Mouse (Mus musculus) left cerebral cortex, postnatal 36 days (tissue): ENCODE data around the gene Il1f5. TPM values are rescaled to one million over a fixed set of nuclear protein-coding genes. Genes with fewer than 3 reads are reported as not detected.

ENCODE experiments used
- DNase-seq, 2 experiments: peaks; one replicate each; pipeline ENCODE4 v3.0.0; 2021 to 2022; ENCODE audit warnings: low spot score in 2 of 2, mixed read lengths in 1 of 2
- intact Hi-C: fragments of 180-260 bp; cut with DNase I; formaldehyde crosslinking; loops from one replicate; pipeline ENCODE4 v1.15.1; 2025
- total RNA-seq, 2 experiments: library from RNA; stranded (reverse); gene quantifications; 2 replicates each; pipeline ENCODE4 v1.2.3; 2021

The Il1f5 gene
- total RNA-seq, result under 1 TPM in 1 of 2 experiments, not detected in 1; 0.44 TPM

DNA sequence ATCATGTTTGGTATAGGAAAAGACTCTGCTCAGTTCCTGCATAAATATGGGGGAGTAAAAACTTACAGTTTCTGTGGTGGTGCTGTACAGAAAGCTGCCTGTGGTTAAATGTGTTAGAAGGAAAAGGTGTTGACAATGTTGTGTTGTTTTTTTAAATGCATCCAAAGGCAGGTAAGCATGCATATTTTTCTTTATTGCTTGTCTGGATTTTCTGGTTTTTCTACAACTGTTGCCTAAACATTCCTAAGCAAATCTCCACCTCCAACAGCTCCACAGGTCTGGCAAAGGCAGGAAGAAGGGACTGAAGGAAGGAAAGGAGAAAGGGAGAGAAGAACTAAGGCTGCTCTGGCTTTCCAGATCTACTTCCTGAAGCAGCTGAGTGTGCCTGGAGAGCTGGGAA, at the start of gene Il1f5:
Gene Il1f5, plus strand, starts transcription at position 301 of the 400 bp plus-strand sequence.
- DNase-seq, result no peak
- intact Hi-C loops, result no loop called here

DNA sequence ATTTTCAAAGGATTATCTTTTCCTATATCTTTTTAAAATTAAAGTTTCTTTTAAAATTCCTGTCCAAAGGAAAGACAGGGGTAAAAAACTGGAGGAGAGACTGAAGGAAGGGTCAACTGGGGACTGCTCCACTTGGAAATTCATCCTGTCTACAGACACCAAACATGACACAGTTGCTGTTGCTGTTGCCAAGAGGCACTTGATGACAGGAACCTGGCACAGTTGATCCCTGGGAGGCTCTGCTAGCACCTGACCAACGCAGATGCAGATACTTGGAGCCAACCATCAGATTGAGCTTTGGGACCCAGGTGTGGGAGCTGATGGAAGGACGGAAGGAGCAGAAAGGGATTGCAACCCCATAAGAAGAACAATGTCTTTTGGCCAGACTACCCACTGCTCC, 49.6 kb upstream of the Il1f5 start:
- DNase-seq, result no peak
- intact Hi-C loops, result no loop called here

DNA sequence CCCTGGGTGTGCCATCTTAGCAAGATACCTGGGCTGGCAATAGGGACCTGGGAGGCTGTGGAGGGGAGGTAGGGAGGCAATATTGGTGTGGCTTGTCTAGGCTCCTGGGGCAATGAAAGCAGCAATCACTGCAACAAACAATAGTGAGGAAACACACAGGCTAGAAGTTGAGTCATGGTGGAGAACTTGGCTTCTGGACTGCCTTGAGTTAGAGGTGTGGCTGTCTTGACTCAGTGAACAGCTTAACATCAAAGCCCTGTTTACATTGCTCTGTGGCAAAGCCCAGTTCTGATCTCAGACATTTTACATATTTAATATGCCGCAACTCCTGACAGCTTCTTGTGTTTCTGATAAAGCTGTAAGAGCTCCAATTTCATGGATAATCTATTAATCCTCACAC, 9.3 kb upstream of the Il1f5 start:
- intact Hi-C loops, result no loop called here
- no peak for DNase-seq

DNA sequence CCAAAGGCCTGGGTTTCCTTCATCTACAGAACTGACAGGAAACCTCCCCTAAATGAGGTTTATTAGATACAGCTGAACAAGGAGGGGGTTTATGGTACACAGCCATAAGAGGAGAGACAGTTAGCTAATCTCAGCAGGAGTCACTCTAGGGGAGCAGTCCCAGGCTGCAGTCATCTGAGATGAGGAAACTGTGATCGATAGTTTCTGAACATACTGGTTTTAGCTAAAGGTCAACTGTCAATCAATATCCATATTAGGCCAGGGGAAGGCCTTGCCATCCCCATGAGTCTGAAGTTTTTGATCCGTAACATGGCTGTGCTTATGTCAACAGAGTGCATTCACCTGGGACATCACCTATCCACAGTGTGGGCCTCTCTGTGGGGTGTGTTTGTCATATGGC, 3.1 kb upstream of the Il1f5 start:
- intact Hi-C loops, result no loop called here
- DNase-seq, result no peak

DNA sequence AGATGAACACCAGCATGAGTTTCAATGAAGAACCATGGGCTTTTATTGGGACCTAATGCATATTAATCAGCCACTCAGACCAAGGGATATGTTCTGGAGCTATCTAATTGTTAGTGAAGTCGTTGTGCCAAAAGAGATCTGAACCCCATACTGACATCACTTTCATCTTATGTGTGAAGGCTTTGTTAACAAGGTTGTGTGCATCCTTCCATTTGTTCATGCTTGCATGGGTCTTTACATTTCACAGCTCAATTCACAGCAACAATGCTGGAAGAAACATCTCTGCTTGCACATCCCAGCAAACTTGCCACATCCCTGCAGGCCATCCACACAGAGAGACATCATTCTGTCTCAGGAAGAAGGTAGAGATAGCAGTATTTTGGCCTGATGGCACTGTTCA, 1.6 kb upstream of the Il1f5 start:
- intact Hi-C loops, result no loop called here
- no peak for DNase-seq

DNA sequence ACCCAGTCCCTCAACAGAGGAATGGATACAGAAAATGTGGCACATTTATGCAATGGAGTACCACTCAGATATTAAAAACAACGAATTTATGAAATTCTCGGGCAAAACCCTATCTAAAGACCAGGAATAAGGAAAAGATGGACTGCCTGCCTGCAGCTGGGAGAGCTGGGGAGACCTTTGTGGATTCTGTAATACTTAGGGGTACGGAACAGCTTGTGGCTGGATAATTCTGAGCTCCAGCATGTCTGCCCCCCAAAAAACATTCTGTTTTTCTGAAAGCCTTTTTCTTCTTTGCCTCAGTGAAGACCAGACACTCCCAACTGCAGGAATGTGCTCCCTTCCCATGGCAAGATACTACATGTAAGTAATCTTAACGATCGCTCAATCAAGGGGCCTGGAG, 14.1 kb downstream of the Il1f5 start, which contains the start of gene Il1f10:
Gene Il1f10, plus strand, starts transcription at position 301 of the 400 bp plus-strand sequence.
- intact Hi-C loops, result no loop called here
- no peak for DNase-seq

DNA sequence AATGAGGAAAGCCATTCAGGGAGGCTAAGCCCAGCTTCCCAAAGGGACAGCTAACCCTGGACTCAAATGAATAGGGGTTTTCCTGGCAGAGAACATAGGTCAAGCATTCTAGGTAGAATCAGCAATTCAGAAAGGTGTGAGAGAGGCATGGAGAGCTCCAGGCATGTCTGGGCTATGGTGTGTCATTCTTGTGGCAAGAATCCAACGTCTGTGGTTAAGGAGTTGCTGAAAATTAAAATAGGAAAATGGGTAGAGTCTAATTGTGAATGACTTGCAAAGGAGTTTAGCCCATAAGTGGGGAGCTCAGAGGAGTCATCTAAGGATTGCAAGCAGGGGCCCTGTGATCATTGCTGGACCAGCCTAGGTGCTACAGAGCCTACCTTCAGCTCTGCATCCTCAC, 17.9 kb downstream of the Il1f5 start:
- intact Hi-C loops, result no loop called here
- DNase-seq, result no peak

DNA sequence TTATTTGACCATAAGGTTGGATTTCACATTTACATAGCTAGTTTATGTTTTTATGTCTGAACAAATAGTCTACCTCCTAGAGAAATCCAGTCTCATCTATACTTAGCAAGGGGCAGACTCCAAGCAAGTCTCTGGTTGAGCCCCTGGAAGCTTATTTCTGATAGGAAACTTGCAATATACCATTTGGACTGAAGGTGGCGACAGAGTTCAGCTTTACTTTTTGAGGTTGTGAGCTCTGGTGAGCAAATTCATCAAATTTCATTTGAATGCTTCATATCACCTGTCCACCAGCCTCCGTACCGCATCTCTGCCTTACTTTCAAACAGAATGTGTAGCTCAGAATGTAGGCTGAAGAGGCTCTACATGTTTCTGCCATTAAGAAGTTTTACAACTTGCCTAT, 20.1 kb downstream of the Il1f5 start:
- intact Hi-C loops, result loop anchor here (1.0 to 2.0 kb wide), 2 partner anchors 108 to 272 kb away; no protein-coding TSS in a partner anchor
- DNase-seq, result peak in 1 of 2 experiments; percentile 30

DNA sequence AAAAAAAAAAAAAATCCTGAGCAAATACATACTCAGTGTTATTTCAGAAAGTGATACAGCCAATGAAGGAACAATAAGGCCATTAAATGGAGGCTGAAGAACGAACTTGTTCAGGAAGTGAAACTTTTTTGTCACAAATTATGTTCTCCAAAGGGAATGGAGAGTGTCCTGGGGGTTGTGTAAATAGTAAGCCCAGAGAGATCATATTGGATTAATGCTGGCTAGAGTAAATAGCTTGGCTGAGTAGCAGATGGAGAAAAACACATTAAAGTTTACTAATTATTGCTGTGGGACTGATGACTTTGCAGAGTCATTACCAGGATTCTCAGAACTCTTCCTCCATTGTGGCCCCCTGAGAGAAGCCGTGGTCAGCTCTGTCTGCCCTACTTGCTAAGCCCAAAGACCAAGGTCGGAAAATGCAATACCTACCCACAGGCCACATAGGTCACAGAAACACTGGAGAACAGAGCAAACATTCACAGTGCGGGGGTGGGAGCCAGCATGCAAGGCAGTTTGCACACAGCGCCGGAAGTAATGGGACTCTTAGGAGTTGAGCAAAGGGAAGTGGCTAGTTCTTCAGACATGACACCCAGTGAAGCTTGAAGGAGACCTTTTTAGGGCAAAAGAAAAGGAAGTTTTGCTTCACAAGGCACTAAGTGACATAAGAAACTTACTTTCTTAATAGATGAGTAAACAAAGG, 34.7 kb downstream of the Il1f5 start:
- intact Hi-C loops, result no loop called here
- no peak for DNase-seq

DNA sequence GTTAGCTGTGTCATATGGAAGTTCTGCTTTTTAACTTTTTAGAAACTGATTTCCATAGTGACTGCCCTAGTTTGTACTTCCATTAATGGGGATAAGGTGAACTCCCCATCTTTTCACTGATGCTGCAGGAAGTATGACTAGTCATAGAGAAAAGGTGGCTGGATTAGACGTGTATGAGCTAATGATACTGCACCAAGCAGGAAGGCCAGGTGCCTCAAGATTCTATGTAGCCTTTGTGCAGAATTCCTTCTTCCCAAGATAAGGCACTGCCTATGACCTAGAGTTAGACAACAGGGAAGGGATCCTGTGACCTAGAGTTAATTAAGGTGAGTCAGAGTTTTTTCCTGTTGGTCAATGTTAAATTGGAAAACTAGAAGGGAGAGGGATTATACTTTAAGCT, 40.2 kb downstream of the Il1f5 start:
- intact Hi-C loops, result no loop called here
- no peak for DNase-seq

DNA sequence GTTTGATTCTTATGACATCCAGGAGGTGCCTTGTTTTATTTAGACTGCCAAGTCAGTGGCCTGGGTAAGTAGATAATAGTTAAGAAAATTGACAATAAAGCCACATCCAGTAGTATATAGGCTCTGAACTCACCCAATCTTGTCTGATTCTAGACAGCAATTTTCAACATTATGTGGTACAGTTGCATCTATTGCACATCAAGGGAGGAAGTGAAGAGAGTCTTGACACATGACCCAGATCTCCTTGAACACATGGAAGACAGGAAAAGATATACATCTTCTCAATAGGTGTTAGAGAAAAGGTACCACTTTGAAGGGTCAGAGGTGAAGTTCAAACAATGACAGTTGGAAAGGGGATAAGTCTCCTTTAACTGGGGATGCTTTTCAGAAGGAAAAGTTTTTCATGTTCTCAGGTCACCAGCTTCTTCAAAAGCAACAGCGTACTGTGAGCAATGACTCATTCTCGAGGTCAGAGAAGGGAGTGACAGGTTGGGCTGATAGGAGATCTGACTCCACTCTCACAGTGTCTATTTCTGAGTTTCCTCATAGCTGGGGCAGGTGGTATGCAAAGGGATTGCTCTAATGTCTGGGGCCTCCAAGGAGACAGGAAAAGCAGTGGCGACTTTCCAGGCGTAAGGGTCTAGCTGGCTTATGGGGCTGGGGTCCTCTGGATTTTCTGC, 41.3 kb downstream of the Il1f5 start:
- DNase-seq, result no peak
- intact Hi-C loops, result no loop called here

Other genes with a start within 250 kb of the Il1f5 start
- gene Hnmt, start 227.6 kb upstream of the Il1f5 start, total RNA-seq, result 10 to 100 TPM; 23.0 to 24.5 TPM
- not detected for gene Tbpl2, start 180.4 kb upstream of the Il1f5 start, total RNA-seq
- not detected for gene Il1f8, start 123.8 kb upstream of the Il1f5 start, total RNA-seq
- gene Il1f9, start 90.5 kb upstream of the Il1f5 start, total RNA-seq, result not detected
- not detected for gene Il1f6, start 61.5 kb upstream of the Il1f5 start, total RNA-seq
- gene Il1f10, start 14.2 kb downstream of the Il1f5 start, total RNA-seq, result not detected
- not detected for gene Il1rn, start 59.9 kb downstream of the Il1f5 start, total RNA-seq
- 1 to 10 TPM; 2.1 to 3.0 TPM for gene Psd4, start 90.6 kb downstream of the Il1f5 start, total RNA-seq
- gene Pax8, start 198.6 kb downstream of the Il1f5 start, total RNA-seq, result not detected